Mouse (Mus musculus): ENCODE results near the gene Foxn1.

DNA sequence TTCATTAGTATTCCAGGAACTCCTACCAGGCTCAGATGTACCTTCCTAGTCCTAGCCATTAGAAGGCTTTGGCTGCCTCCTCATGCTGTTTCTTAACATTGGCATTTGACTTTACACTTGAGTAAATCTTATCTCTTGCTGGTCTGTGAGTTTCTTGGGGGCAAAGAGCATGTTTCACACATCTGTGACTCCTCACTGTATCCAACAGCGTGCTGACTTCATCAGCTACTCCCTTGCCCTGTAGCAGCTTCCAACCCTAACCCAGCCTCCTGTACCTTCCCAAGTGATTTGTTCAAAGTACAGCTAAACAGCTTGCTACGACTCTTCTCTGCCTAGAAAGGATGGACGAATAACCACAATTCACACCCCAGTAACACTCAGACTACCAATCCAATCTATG, 15.1 kb upstream of the Foxn1 start:
- TF ChIP-seq CTCF (IDR thresholded peaks at IDR 0.05; ENCODE audit: control insufficient read depth, insufficient read depth, low read length) (no peak), POLR2A (IDR thresholded peaks at IDR 0.05; ENCODE audit: borderline replicate concordance, control insufficient read depth, low read depth, low read length) (no peak)

Measured in bone marrow, adult 2 months (tissue).